Mouse (Mus musculus) liver, embryonic 11.5 days (tissue): ENCODE measurements around the gene Lix1l. TPM values are rescaled to one million over a fixed set of nuclear protein-coding genes. Genes with fewer than 3 reads are reported as not detected.

Source experiments
- ATAC-seq: fragments of 200-750 bp; cut with Nextera tagmentation; replicated peaks from 2 replicates; pipeline ENCODE4 v1.8.0; 2017; ENCODE audit warnings: moderate number of reproducible peaks, mild to moderate bottlenecking, moderate TSS enrichment, moderate library complexity; ENCODE audit not compliant: low FRiP score
- DNase-seq: peaks from one replicate; pipeline ENCODE4 v3.0.0-alpha.2; 2017; ENCODE audit warnings: low spot score
- H3K27ac ChIP-seq: fragments of 300-500 bp; sonication (generic); 2 replicates; pipeline ENCODE4 v1.5.1; 2014; ENCODE audit warnings: mild to moderate bottlenecking, low read depth, low read length, control low read depth
- H3K27me3 ChIP-seq: fragments of 300-500 bp; sonication (generic); replicated peaks from 2 replicates; pipeline ENCODE4 v1.6.1; 2014; ENCODE audit warnings: low read length, mixed read lengths; ENCODE audit not compliant: control insufficient read depth, insufficient read depth
- H3K36me3 ChIP-seq: fragments of 300-500 bp; sonication (generic); 2 replicates; pipeline ENCODE4 v1.6.1; 2014; ENCODE audit warnings: mild to moderate bottlenecking, low read length, moderate library complexity, mixed read lengths; ENCODE audit not compliant: control insufficient read depth, insufficient read depth
- H3K4me1 ChIP-seq: fragments of 300-500 bp; sonication (generic); replicated peaks from 2 replicates; pipeline ENCODE4 v1.6.1; 2014; ENCODE audit warnings: low read length, mixed read lengths; ENCODE audit not compliant: control insufficient read depth, insufficient read depth
- H3K4me2 ChIP-seq: fragments of 300-500 bp; sonication (generic); 2 replicates; pipeline ENCODE4 v1.6.1; 2014; ENCODE audit warnings: mild to moderate bottlenecking, control low read depth, moderate library complexity
- H3K4me3 ChIP-seq: fragments of 300-500 bp; sonication (generic); 2 replicates; pipeline ENCODE4 v1.5.1; 2014; ENCODE audit warnings: low read depth, low read length, control low read depth
- H3K9ac ChIP-seq: fragments of 300-500 bp; sonication (generic); 2 replicates; pipeline ENCODE4 v1.6.1; 2014; ENCODE audit warnings: low read depth, low read length, control low read depth
- H3K9me3 ChIP-seq: fragments of 300-500 bp; sonication (generic); 2 replicates; pipeline ENCODE4 v1.6.1; 2016; ENCODE audit warnings: low read length, inconsistent platforms, mixed read lengths; ENCODE audit not compliant: control insufficient read depth
- WGBS: fragments of 180-500 bp; shearing (Covaris S2); extraction: QIAGEN DNeasy Blood & Tissue Kit; methylation state at CpG from one replicate; pipeline ENCODE4 v1.1.7; 2014; 5-methylcytosine and 5-hydroxymethylcytosine counted together
- polyA plus RNA-seq: library from polyadenylated mRNA; unstranded; fragments of >200 nt; fragmentation: Nextera tagmentation; extraction: Ambion mirVana; gene quantifications from 2 replicates; pipeline ENCODE4 v1.2.1, GENCODE M21; 2014

Gene Lix1l
- polyA plus RNA-seq, 1 experiment from 2014 or later, result 3.1 TPM

DNA sequence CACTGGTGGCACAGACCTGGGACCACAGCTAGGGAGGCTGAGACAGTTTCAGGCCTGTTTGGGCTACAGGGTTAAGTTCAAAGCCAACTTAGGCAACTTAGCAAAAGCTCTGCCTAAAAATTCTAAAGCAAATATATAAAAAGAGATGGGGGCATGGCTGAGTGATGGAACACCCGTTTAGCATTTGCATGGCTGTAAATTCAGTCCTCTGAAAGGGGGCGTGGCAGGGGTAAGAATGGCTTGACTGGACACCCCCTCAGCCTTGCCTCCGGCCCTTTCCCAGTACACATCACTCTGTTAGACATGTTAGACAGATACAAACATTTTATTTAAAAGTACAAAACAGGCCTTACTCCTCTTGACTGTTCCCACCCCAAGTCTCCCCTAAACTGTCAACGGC is 23.4 kb upstream of the Lix1l start:
- Histone ChIP-seq H3K4me1 (peaks cover 40% of the 10 kb centered on the region), H3K36me3 (no peaks in the 10 kb centered on the region), H3K4me2 (no peak overlapping the region), H3K27ac (peak overlapping the region; percentile 81), H3K9ac (no peak overlapping the region), H3K9me3 (no peaks in the 10 kb centered on the region), H3K4me3 (no peak overlapping the region), H3K27me3 (no peaks in the 10 kb centered on the region)
- WGBS, result 72% methylated on average over 4 of the region's 4 CpGs
- ATAC-seq, result no peak
- DNase-seq, result no peak

DNA sequence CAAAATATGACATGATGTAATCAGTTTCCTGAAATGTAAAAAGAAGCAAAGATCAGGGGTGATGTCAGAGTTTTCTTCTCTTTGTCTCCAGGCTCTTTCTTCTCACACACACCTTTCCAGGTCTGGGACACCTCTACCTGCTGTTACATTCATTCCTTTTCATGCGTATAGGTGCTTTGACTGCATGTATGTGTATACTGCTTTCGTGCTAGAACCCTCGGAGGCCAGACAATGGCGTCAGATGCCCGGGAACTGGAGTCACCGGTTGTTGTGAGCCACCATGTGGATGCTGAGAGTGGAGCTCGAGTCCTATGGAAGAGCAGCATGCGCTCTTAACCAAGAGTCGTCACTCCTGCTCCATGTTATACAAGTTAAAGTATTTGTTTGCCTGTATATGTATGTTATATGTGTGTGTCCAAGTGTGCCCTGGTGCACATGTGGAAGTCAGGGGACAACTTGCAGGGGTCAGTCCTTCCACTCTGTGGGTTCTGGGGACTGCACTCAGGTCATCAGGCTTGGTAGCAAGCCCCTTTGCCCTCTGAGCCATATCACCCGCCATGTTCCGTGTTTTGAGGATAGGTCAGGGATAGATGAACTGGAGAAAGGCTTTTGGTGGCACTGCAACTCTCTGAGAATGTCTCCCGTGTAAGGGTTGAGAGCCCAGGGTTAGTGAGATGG is 22.2 kb upstream of the Lix1l start:
- 80% methylated on average over 12 of the region's 12 CpGs for WGBS
- peaks cover 39% of the 10 kb centered on the region for H3K4me1 ChIP-seq
- no peaks in the 10 kb centered on the region for H3K27me3 ChIP-seq
- H3K9ac ChIP-seq, result no peak overlapping the region
- H3K4me2 ChIP-seq, result no peak overlapping the region
- H3K4me3 ChIP-seq, result no peak overlapping the region
- H3K36me3 ChIP-seq, result no peaks in the 10 kb centered on the region
- no peaks in the 10 kb centered on the region for H3K9me3 ChIP-seq
- ATAC-seq (no peak), DNase-seq (no peak)
- no peak overlapping the region for H3K27ac ChIP-seq

DNA sequence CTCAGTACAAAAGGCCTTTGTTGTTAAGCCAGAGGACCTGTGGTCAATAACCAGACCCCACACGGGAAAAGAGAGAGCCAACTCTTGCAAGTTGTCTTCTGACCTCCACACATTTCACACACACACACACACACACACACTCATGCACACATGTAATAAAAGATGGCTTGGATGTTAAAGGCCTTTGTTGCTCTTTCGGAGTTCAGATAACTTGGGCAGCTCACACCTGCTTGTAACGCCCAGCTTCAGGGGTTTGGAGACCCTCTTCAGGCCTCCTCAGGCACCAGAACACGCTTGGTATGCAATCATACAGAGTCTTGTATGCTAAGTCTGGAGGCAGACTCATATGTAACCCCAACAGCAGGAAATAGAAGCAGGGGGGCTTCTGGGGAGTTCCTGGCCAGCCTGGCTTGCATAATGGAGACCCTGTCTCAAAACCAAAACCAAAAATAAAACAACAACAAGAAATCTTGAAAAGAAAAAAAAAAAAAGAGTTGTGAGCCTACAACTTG is 21.7 kb upstream of the Lix1l start:
- Histone ChIP-seq H3K9ac (0 out of 2 replicates have a peak overlapping the region, but pooled peaks have one; percentile 30), H3K36me3 (no peaks in the 10 kb centered on the region), H3K4me1 (peaks cover 33% of the 10 kb centered on the region), H3K27me3 (no peaks in the 10 kb centered on the region), H3K9me3 (no peaks in the 10 kb centered on the region), H3K4me2 (peak overlapping the region; percentile 77), H3K27ac (no peak overlapping the region), H3K4me3 (no peak overlapping the region)
- ATAC-seq (no peak), DNase-seq (no peak)
- WGBS, result 71% methylated on average over 4 of the region's 4 CpGs

DNA sequence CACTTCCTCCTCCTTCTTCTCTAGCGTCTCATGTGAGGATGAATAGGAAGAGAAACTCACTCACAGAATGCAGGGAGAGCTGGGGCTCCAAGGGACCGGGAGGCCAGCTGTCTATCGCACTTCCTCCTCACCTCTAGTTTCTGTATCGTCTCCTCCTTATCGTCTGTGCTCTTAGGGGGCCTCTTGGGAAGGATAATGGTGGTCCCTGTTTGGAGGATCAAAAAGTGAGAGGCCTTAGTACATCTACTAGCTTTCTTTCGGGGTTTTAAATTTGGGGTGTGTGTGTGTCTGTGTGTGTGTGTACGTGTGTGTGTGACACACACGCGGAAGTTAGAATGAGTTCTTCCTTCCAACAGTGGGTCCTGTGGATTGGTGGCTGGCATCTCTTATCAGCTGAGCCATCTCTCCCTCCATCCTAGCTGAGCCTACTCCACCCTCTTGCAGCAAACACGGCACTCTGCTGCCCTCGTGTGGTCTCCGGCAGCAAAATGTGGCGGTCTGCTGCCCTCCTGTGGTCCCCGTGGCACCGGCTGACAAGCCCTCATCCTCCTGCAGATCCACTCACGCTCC is 21.0 kb upstream of the Lix1l start:
- Histone ChIP-seq H3K4me3 (peak overlapping the region; percentile 40), H3K36me3 (no peaks in the 10 kb centered on the region), H3K27me3 (no peaks in the 10 kb centered on the region), H3K27ac (no peak overlapping the region; the same call in 1 of the 2 replicates), H3K9ac (peak overlapping the region; percentile 52), H3K4me1 (peaks cover 31% of the 10 kb centered on the region), H3K4me2 (peak overlapping the region; percentile 77), H3K9me3 (no peaks in the 10 kb centered on the region)
- DNase-seq (peak; percentile 87), ATAC-seq (peak; percentile 63)
- 7% methylated on average over 16 of the region's 16 CpGs for WGBS

DNA sequence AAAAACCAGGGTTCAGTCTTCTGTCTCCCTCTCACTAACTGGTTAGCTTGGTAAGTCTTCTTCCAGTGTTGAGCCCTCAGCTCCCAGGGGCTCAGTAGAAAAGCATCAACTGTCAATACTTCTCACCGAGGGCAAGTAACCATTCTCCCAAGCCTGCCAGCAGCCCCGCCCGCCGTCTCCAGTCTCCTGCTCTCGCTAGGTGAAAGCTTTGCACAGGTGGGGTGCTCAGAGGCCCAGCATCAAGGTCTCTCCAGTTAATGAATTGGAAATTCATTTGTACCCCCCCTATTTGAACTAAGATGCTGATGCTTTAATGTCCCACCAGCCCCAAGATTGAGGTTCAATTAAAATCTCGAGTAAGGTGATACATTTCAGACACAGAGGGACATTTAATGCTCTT is 19.8 kb upstream of the Lix1l start:
- ATAC-seq, result no peak
- Histone ChIP-seq H3K9ac (no peak overlapping the region), H3K4me3 (no peak overlapping the region), H3K4me1 (peaks cover 28% of the 10 kb centered on the region), H3K9me3 (no peaks in the 10 kb centered on the region), H3K27me3 (no peaks in the 10 kb centered on the region), H3K4me2 (no peak overlapping the region; the same call in 1 of the 2 replicates), H3K27ac (no peak overlapping the region), H3K36me3 (no peaks in the 10 kb centered on the region)
- WGBS, result 50% methylated on average over 6 of the region's 6 CpGs
- no peak for DNase-seq

DNA sequence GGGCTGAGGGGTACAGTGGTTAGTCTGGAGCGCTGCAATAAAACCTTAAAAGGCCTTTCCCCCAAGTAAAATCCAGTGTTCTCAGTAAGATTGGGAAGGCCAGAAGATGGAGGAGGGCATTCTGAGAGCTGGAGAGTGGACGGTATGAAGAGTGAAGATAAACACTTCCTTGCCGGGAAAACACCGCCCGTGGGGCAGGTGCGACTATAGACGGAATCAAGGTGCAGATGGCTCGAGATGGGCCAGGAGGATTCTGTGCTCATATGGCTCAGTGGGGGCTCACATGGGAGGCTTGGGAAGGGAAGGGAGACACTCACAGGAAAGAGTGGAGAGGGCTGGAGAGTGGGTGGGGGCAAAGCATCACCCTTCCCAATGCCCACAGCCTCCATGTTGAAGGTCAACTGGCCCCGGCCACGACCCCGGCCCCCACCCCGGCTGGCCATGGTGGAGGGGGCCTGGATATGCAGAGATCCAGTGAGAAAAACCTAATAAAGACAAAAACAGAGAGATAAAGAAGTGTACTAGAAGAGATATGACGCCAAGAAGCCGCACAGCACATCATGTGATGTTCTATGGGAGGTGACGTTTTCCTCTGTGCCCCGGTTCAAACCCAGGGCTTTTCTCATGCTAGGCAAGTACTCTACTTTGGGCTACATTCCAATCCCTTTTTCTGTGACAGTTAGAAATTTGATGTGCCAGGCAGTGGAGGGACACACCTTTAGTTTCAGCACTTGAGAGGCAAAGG is 19.0 kb upstream of the Lix1l start:
- whole genome bisulfite sequencing, result 83% methylated on average over 16 of the region's 16 CpGs
- H3K9me3 ChIP-seq, result no peaks in the 10 kb centered on the region
- H3K4me3 ChIP-seq, result no peak overlapping the region
- ATAC-seq, result no peak
- H3K36me3 ChIP-seq, result no peaks in the 10 kb centered on the region
- H3K4me1 ChIP-seq, result peaks cover 20% of the 10 kb centered on the region
- no peak for DNase-seq
- no peak overlapping the region for H3K27ac ChIP-seq
- no peaks in the 10 kb centered on the region for H3K27me3 ChIP-seq
- H3K9ac ChIP-seq, result no peak overlapping the region
- no peak overlapping the region for H3K4me2 ChIP-seq

DNA sequence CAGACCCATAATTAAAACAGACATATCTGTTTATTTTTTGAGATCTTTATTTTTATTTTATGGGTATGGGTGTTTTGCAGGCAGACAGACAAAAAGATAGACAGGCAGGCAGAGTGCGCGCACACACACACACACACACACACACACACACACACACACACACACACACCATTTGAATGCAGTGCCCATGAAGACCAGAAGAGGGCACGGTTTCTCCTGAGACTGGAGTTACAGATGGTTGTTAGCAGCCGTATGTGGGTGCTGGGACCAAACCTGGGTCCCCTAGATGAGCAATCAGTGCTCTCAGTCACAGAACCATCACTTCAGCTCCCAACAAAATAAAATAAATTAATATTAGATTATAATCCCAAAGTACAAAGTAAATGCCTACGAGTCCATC is 17.6 kb upstream of the Lix1l start:
- no peak overlapping the region for H3K27ac ChIP-seq
- WGBS, result 91% methylated on average over 5 of the region's 5 CpGs
- H3K9ac ChIP-seq, result no peak overlapping the region
- H3K36me3 ChIP-seq, result no peaks in the 10 kb centered on the region
- H3K9me3 ChIP-seq, result no peaks in the 10 kb centered on the region
- H3K4me2 ChIP-seq, result no peak overlapping the region
- ATAC-seq (no peak), DNase-seq (no peak)
- H3K27me3 ChIP-seq, result no peaks in the 10 kb centered on the region
- H3K4me3 ChIP-seq, result no peak overlapping the region
- peaks cover 15% of the 10 kb centered on the region for H3K4me1 ChIP-seq

DNA sequence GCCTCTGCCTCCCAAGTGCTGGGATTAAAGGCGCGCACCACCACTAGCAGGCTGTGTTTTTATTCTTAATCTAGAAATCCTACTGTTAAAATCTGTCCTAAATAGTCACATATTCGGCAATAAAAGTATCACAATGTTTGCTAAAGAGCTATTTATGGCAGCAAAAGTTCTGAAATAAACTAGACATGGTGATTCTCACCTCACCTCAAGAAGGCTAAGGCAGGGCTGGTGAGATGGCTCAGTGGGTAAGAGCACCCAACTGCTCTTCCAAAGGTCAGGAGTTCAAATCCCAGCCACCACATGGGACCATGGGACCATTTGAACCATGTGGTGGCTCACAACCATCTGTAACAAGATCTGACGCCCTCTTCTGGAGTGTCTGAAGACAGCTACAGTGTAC is 10.3 kb upstream of the Lix1l start:
- no peak overlapping the region for H3K4me3 ChIP-seq
- H3K9me3 ChIP-seq, result no peaks in the 10 kb centered on the region
- whole genome bisulfite sequencing, result 80% methylated on average over 4 of the region's 4 CpGs
- no peak for ATAC-seq
- no peak overlapping the region for H3K9ac ChIP-seq
- peaks cover 10% of the 10 kb centered on the region for H3K27me3 ChIP-seq
- no peak for DNase-seq
- peaks cover 7% of the 10 kb centered on the region; the same call in 1 of the 2 replicates for H3K4me1 ChIP-seq
- H3K27ac ChIP-seq, result no peak overlapping the region
- H3K4me2 ChIP-seq, result no peak overlapping the region
- H3K36me3 ChIP-seq, result no peaks in the 10 kb centered on the region
